ENCODE assay signal across 39 mouse cellular contexts in the genomic region with DNA sequence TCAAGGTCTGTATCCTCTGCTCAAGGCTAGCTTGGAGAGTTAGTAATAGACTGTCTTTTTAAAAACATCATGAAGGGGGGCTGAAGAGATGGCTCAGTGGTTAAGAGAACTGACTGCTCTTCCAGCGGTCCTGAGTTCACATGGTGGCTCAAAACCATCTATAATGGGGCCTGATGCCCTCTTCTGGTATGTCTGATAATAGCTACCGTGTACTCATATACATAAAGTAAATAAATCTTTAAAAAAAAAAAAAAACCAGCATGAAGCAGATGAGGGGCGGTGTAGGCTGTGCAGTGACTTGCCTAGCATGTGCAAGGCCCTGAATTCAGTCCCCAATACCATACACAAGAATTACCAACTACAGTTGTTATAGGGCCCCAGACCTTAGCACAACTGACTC. TPM values are rescaled to one million over a fixed set of nuclear protein-coding genes. Genes with fewer than 3 reads are reported as not detected.
"Had no signal": no experiment of that assay in that cellular context is flagged by ENCODE, and none has a peak within 500 bp of the region (broad histone marks: within the 10 kb centered on the region; RNA-seq: fewer than 3 reads in every experiment).

No protein-coding gene starts in this region.

- ATAC-seq: hindbrain, postnatal 0 days had no signal

- H3K4me1 ChIP-seq: heart, embryonic 13.5 days; heart, embryonic 15.5 days; limb, embryonic 12.5 days had no signal

- DNase-seq: gastrocnemius, adult 2 months; gastrocnemius, postnatal 10 days; gastrocnemius, postnatal 25 days; heart, postnatal 14 days; heart, postnatal 36 days; kidney, adult 11 months; kidney, adult 2 months; kidney, adult 9 months; kidney, postnatal 14 days; kidney, postnatal 36 days; liver; liver, embryonic 13.5 days had no signal

- H3K4me3 ChIP-seq: gastrocnemius, adult 2 months; heart, adult 2 months; heart, embryonic 13.5 days; heart, embryonic 15.5 days; hindbrain, embryonic 13.5 days; hindbrain, embryonic 15.5 days; kidney, embryonic 15.5 days; layer of hippocampus, adult 2 months; left cerebral cortex, adult 2 months; limb, embryonic 10.5 days; limb, embryonic 12.5 days; liver, embryonic 13.5 days had no signal

- H3K9ac ChIP-seq: heart, embryonic 13.5 days; heart, embryonic 15.5 days; hindbrain, embryonic 13.5 days; hindbrain, embryonic 15.5 days; kidney, embryonic 15.5 days; limb, embryonic 12.5 days; liver, embryonic 13.5 days had no signal

- H3K36me3 ChIP-seq: heart, embryonic 13.5 days; heart, embryonic 15.5 days; hindbrain, embryonic 13.5 days; hindbrain, embryonic 15.5 days; kidney, embryonic 15.5 days; limb, embryonic 10.5 days; limb, embryonic 12.5 days; liver, embryonic 13.5 days had no signal

- H3K27me3 ChIP-seq: heart, embryonic 13.5 days; heart, embryonic 15.5 days; hindbrain, embryonic 13.5 days; hindbrain, embryonic 15.5 days; limb, embryonic 12.5 days; liver, embryonic 13.5 days had no signal

- H3K4me2 ChIP-seq: heart, embryonic 11.5 days; heart, embryonic 13.5 days; heart, embryonic 15.5 days; hindbrain, embryonic 13.5 days; hindbrain, embryonic 15.5 days; kidney, embryonic 15.5 days; limb, embryonic 12.5 days; liver, embryonic 11.5 days; liver, embryonic 13.5 days had no signal

- H3K27ac ChIP-seq: gastrocnemius, adult 2 months; heart, adult 2 months; heart, embryonic 13.5 days; heart, embryonic 15.5 days; hindbrain, embryonic 13.5 days; hindbrain, embryonic 15.5 days; hindbrain, postnatal 0 days; kidney, embryonic 15.5 days; kidney, postnatal 0 days; layer of hippocampus, adult 2 months; left cerebral cortex, adult 2 months; limb, embryonic 10.5 days; limb, embryonic 12.5 days; liver, embryonic 13.5 days had no signal

- H3K9me3 ChIP-seq: heart, embryonic 15.5 days; hindbrain, embryonic 13.5 days; hindbrain, embryonic 15.5 days; kidney, embryonic 15.5 days; limb, embryonic 10.5 days; liver, embryonic 13.5 days had no signal

RNA-seq across cellular contexts. Expression of a gene that starts 17.5 kb away (rescaled TPM):
- total RNA-seq: gastrocnemius, adult 2 months; gastrocnemius, postnatal 10 days; gastrocnemius, postnatal 25 days; gastrocnemius, postnatal 4 days; granulocyte monocyte progenitor cell, adult 5-6 weeks; heart, adult 2 months; heart, postnatal 14 days; heart, postnatal 36 days; hematopoietic stem cell, adult 5-6 weeks; hindbrain, postnatal 0 days; layer of hippocampus, adult 2 months; layer of hippocampus, postnatal 10 days; layer of hippocampus, postnatal 25 days; left cerebral cortex, adult 2 months; left cerebral cortex, postnatal 14 days; left cerebral cortex, postnatal 36 days had no signal
- polyA plus RNA-seq: heart, adult 2 months; heart, embryonic 11.5 days; heart, embryonic 13.5 days; heart, embryonic 15.5 days; heart, postnatal 0 days; hindbrain, embryonic 11.5 days; hindbrain, embryonic 13.5 days; hindbrain, embryonic 15.5 days; hindbrain, postnatal 0 days; intestine, embryonic 14.5 days; kidney, adult 2 months; kidney, embryonic 15.5 days; kidney, postnatal 0 days; limb, embryonic 12.5 days; limb, embryonic 14.5 days; liver, embryonic 11.5 days; liver, embryonic 13.5 days had no signal

RNA-seq across cellular contexts. Expression of a gene that starts 51.4 kb away (rescaled TPM):
- total RNA-seq: granulocyte monocyte progenitor cell, adult 5-6 weeks had no signal

RNA-seq across cellular contexts. Expression of a gene that starts 58.7 kb away (rescaled TPM):
- total RNA-seq: gastrocnemius, adult 2 months; gastrocnemius, postnatal 10 days; gastrocnemius, postnatal 25 days; gastrocnemius, postnatal 4 days; granulocyte monocyte progenitor cell, adult 5-6 weeks; heart, adult 2 months; heart, postnatal 14 days; heart, postnatal 36 days; hematopoietic stem cell, adult 5-6 weeks; hindbrain, postnatal 0 days; layer of hippocampus, adult 2 months; layer of hippocampus, postnatal 10 days; layer of hippocampus, postnatal 25 days; left cerebral cortex, adult 2 months; left cerebral cortex, postnatal 14 days; left cerebral cortex, postnatal 36 days had no signal
- polyA plus RNA-seq: frontal cortex, adult 2 months; heart, adult 2 months; heart, embryonic 11.5 days; heart, embryonic 13.5 days; heart, embryonic 15.5 days; heart, postnatal 0 days; hindbrain, embryonic 11.5 days; hindbrain, embryonic 13.5 days; hindbrain, embryonic 15.5 days; hindbrain, postnatal 0 days; intestine, embryonic 14.5 days; kidney, adult 2 months; kidney, embryonic 15.5 days; kidney, postnatal 0 days; large intestine, adult 2 months; limb, embryonic 10.5 days; limb, embryonic 12.5 days; limb, embryonic 14.5 days; liver, embryonic 11.5 days; liver, embryonic 13.5 days had no signal
